Mouse (Mus musculus) embryonic fibroblast, embryonic 13.5 days (primary cell): ENCODE results near the gene Avp. TPM values are rescaled to one million over a fixed set of nuclear protein-coding genes. Genes with fewer than 3 reads are reported as not detected.

ENCODE experiments used
- H3K27ac ChIP-seq: 2 replicates; pipeline ENCODE4 v1.5.1; 2012; ENCODE audit warnings: low read length, control low read depth, inconsistent platforms; ENCODE audit not compliant: insufficient read depth
- H3K4me1 ChIP-seq: 2 replicates; pipeline ENCODE4 v1.6.1; 2011; ENCODE audit warnings: low read length; ENCODE audit not compliant: control insufficient read depth, insufficient read depth
- H3K4me3 ChIP-seq: 2 replicates; pipeline ENCODE4 v1.5.1; 2011; ENCODE audit warnings: mild to moderate bottlenecking, control low read depth, low read length; ENCODE audit not compliant: insufficient read depth
- CTCF ChIP-seq: IDR thresholded peaks from 2 replicates; pipeline ENCODE4 v1.5.1; 2011; ENCODE audit warnings: mild to moderate bottlenecking, control low read depth, low read length, moderate library complexity, borderline replicate concordance; ENCODE audit not compliant: insufficient read depth
- POLR2A ChIP-seq: IDR thresholded peaks from 2 replicates; pipeline ENCODE4 v1.6.1; 2011; ENCODE audit warnings: low read depth, mild to moderate bottlenecking, control low read depth, low read length, moderate library complexity
- polyA plus RNA-seq: library from polyadenylated mRNA; stranded (reverse); fragments of >200 nt; gene quantifications from 2 replicates; pipeline ENCODE4 v1.2.4, GENCODE M21; 2011; ENCODE audit warnings: low read depth; ENCODE audit not compliant: missing spikeins, insufficient read length

The Avp gene
- polyA plus RNA-seq, 1 experiment: not detected

DNA sequence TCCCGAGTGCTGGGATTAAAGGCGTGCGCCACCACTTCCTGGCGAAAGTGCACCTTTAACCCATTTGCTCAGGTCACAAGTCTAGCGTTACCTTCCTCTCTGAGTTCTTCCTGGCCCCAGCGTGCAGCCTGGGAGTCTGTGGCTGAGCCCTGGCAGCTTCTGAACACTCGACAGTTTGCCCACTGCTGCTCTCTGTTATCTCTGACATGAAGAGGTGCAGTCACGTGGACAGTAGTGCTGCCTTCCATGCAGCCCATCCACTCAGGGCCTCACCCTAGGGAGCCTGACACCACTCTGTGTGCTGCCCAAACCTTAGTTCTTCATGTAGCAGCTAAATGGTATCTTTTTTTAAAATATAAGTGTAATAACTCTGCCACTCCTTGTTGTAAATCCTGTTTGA is 35.4 kb downstream of the Avp start:
- Histone ChIP-seq H3K27ac (no peak overlapping the region), H3K4me3 (no peak overlapping the region), H3K4me1 (no peaks in the 10 kb centered on the region)
- no peak for TF ChIP-seq POLR2A
- TF ChIP-seq CTCF: no peak

DNA sequence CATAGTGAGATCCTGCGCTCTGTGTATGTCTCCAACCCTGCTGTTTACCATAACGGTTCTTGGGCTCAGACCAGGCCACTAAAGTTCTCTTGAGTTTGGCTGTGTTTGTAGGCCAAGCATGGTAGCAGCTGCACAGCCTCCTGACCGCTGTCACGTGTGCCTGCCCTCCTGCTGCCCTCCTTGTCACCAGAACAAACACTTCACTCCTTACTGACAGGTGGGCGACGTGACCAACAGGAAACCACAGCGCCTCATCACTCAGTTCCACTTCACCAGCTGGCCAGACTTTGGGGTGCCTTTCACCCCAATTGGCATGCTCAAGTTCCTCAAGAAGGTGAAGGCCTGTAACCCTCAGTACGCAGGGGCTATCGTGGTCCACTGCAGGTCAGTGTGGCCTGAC is 42.1 kb downstream of the Avp start:
- Histone ChIP-seq H3K4me3 (no peak overlapping the region), H3K27ac (no peak overlapping the region), H3K4me1 (no peaks in the 10 kb centered on the region)
- TF ChIP-seq POLR2A (no peak), CTCF (no peak)

DNA sequence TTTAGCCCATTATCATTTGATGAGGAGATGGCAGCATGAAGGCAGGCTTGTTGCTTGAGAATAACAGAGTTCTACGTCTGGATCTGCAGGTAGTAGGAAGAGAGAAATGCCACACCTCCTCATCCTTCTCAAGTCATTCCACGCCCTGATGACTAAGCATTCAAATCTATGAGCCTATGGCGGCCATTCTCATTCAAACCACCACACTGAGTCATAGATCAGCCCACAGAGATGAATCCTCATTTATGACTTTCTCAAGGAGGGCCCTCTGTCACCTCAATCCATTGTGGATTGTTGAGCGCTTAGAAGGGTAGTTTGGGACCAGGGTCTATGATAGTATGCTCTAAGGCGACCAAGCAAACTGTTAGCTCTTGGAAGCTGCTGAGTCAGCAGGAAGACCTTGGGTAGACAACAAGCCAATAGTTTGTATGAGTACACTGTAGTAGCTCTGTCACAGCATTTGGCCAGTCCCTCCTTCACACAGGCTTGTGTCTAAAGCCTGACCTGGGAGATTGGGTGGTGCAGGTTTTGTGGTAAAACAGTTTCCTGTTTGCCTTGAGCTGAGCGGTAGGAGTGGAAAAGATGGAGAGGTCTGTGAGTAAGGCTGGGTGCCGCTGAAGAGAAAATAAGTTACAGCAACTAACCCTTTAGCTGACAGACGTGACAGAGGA is 43.3 kb downstream of the Avp start:
- Histone ChIP-seq H3K27ac (no peak overlapping the region), H3K4me1 (no peaks in the 10 kb centered on the region), H3K4me3 (no peak overlapping the region)
- TF ChIP-seq POLR2A: no peak
- TF ChIP-seq CTCF: no peak

DNA sequence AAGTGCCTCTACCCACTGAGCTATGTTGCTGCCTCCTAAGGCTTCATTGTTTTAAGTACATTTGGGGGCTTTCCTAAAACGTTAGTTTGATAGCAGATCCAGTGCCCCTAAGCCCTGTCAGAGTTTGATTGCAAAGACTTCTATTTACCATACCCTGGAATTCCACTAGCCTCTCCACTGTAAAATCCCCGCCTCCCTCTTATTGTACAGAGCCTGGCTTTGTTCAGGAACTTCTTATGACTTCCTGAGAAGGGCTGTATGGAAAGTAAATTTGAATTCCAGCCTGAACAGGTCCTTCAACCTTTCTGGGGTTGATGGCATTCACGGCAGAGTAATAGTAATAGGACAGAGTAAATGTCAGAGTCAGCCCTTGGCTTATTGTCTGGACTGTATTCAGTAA is 45.5 kb downstream of the Avp start:
- H3K4me1 ChIP-seq: no peaks in the 10 kb centered on the region
- H3K4me3 ChIP-seq: no peak overlapping the region
- no peak overlapping the region for H3K27ac ChIP-seq
- TF ChIP-seq POLR2A: no peak
- no peak for TF ChIP-seq CTCF

DNA sequence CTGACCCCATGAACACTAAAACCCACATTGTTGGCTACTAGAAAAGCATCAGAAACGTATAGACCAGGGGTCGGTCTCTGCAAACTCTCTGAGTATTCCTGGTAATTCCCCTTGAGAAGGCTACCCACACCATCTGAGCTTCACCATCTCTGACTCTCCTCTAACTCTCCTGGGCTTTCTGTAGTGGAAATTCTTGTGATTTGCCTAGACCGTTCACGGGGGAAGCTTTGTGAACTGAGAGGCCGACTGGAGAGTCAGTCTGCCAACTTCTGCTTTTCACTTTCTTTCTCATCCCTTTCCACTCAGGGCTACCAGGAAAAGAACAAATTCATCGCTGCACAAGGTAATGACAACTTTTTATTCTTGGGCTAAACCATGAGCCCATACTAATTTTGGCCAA is 47.3 kb downstream of the Avp start:
- TF ChIP-seq CTCF: no peak
- no peak for TF ChIP-seq POLR2A
- H3K4me3 ChIP-seq: no peak overlapping the region
- no peaks in the 10 kb centered on the region for H3K4me1 ChIP-seq
- no peak overlapping the region for H3K27ac ChIP-seq

DNA sequence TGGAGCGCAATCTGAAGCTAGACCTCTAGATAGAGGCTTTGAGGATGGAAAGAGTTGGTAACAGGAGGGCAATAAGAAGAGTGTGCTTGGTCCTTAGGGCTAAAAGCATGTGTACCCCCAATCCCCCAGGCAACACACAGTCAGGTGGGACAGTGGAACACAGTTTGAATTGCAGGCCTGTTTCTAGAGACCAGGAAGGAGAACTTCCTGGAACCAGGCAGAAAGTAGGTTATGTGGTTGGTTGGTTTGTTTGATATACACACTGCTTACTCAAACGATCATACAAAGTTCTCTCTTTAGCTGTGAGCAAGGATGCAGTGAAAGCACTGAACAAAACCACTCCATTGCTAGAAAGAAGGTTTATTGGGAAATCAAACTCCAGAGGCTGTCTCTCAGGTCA is 50.2 kb downstream of the Avp start:
- no peak overlapping the region for H3K4me3 ChIP-seq
- no peaks in the 10 kb centered on the region for H3K4me1 ChIP-seq
- H3K27ac ChIP-seq: no peak overlapping the region
- no peak for TF ChIP-seq POLR2A
- no peak for TF ChIP-seq CTCF

Other genes with a start within 250 kb of the Avp start
- gene Cpxm1, start 185.0 kb downstream of the Avp start, polyA plus RNA-seq: 38.9 and 54.4 TPM in 2 replicates
- not detected in 2 replicates for gene Gm28372, start 177.3 kb downstream of the Avp start, polyA plus RNA-seq
- not detected in 2 replicates for gene 1700020A23Rik, start 177.3 kb downstream of the Avp start, polyA plus RNA-seq
- gene Tmem239, start 176.1 kb downstream of the Avp start, polyA plus RNA-seq: not detected in 2 replicates
- 84.9 and 90.1 TPM in 2 replicates for gene Vps16, start 158.2 kb downstream of the Avp start, polyA plus RNA-seq
- 15.8 and 18.7 TPM in 2 replicates for gene Pced1a, start 157.9 kb downstream of the Avp start, polyA plus RNA-seq
- 116 and 121 TPM in 2 replicates for gene Ptpra, start 132.3 kb downstream of the Avp start, polyA plus RNA-seq
- gene Mrps26, start 18.8 kb downstream of the Avp start, polyA plus RNA-seq: 24.4 and 24.7 TPM in 2 replicates
- not detected in 2 replicates for gene Oxt, start 6.4 kb downstream of the Avp start, polyA plus RNA-seq
- 9.3 and 10.3 TPM in 2 replicates for gene Fastkd5, start 47.5 kb upstream of the Avp start, polyA plus RNA-seq
- gene Ubox5, start 47.5 kb upstream of the Avp start, polyA plus RNA-seq: 7.2 and 8.4 TPM in 2 replicates
- gene Lzts3, start 60.2 kb upstream of the Avp start, polyA plus RNA-seq: 4.5 and 5.1 TPM in 2 replicates
- 45.9 and 46.7 TPM in 2 replicates for gene Ddrgk1, start 82.1 kb upstream of the Avp start, polyA plus RNA-seq
- 66.6 and 71.8 TPM in 2 replicates for gene Itpa, start 85.1 kb upstream of the Avp start, polyA plus RNA-seq
- gene Slc4a11, start 115.0 kb upstream of the Avp start, polyA plus RNA-seq: 3.5 TPM in 2 replicates